Mouse (Mus musculus): Measurements from ENCODE around the gene Eef1akmt3. TPM values are rescaled to one million over a fixed set of nuclear protein-coding genes. Genes with fewer than 3 reads are reported as not detected.

The Eef1akmt3 gene
- polyA plus RNA-seq, 1 experiment from 2014 or later: 0.12 TPM

- Histone ChIP-seq H3K36me3 (peaks cover 19% of the 10 kb centered on the region), H3K9me3 (no peaks in the 10 kb centered on the region), H3K27me3 (no peaks in the 10 kb centered on the region), H3K4me1 (replicated peaks) (no peaks in the 10 kb centered on the region), H3K9ac (no peak overlapping the region), H3K4me3 (no peak overlapping the region), H3K4me2 (no peak overlapping the region), H3K27ac (no peak overlapping the region)
- 89% methylated on average over 8 of the region's 8 CpGs for WGBS
- no peak for ATAC-seq (ENCODE audit: low FRiP score)
These were observed 38.0 kb downstream of the Eef1akmt3 start for GRCm38 (mm10) chr10:127003334-127003733.

GRCm38 (mm10) chr10:127002765-127003164, 38.5 kb downstream of the Eef1akmt3 start:
- WGBS: 95% methylated on average over 5 of the region's 5 CpGs
- Histone ChIP-seq H3K9ac (no peak overlapping the region), H3K4me2 (no peak overlapping the region), H3K4me1 (replicated peaks) (no peaks in the 10 kb centered on the region), H3K36me3 (peaks cover 24% of the 10 kb centered on the region), H3K9me3 (no peaks in the 10 kb centered on the region), H3K4me3 (no peak overlapping the region), H3K27ac (no peak overlapping the region), H3K27me3 (no peaks in the 10 kb centered on the region)
- ATAC-seq (ENCODE audit: low FRiP score): no peak

GRCm38 (mm10) chr10:127002056-127002455, 39.3 kb downstream of the Eef1akmt3 start:
- Histone ChIP-seq H3K4me3 (no peak overlapping the region), H3K36me3 (peaks cover 31% of the 10 kb centered on the region), H3K4me1 (replicated peaks) (no peaks in the 10 kb centered on the region), H3K27ac (no peak overlapping the region), H3K27me3 (no peaks in the 10 kb centered on the region), H3K9me3 (no peaks in the 10 kb centered on the region), H3K4me2 (no peak overlapping the region), H3K9ac (no peak overlapping the region)
- 67% methylated on average over 1 of the region's 1 CpGs for WGBS
- ATAC-seq (ENCODE audit: low FRiP score): no peak

GRCm38 (mm10) chr10:127001297-127001696, 40.0 kb downstream of the Eef1akmt3 start:
- no peak for ATAC-seq (ENCODE audit: low FRiP score)
- H3K4me1 ChIP-seq (replicated peaks): no peaks in the 10 kb centered on the region
- H3K4me3 ChIP-seq: no peak overlapping the region
- H3K36me3 ChIP-seq: peaks cover 32% of the 10 kb centered on the region
- no peak overlapping the region for H3K4me2 ChIP-seq
- no peaks in the 10 kb centered on the region for H3K9me3 ChIP-seq
- H3K27me3 ChIP-seq: no peaks in the 10 kb centered on the region
- WGBS: 91% methylated on average over 9 of the region's 9 CpGs
- H3K27ac ChIP-seq: no peak overlapping the region
- H3K9ac ChIP-seq: no peak overlapping the region

GRCm38 (mm10) chr10:127000529-127000928, 40.8 kb downstream of the Eef1akmt3 start, which contains the start of gene Avil:
Gene Avil (plus strand): TSS chr10:127000709.
- ATAC-seq (ENCODE audit: low FRiP score): no peak
- H3K27ac ChIP-seq: no peak within 1 kb of the TSS
- H3K36me3 ChIP-seq: peaks cover 40% of the 10 kb centered on the region
- H3K27me3 ChIP-seq: no peaks in the 10 kb centered on the region
- H3K9ac ChIP-seq: no peak within 1 kb of the TSS
- WGBS: 88% methylated on average over 5 of the region's 5 CpGs
- H3K4me3 ChIP-seq: no peak within 1 kb of the TSS
- H3K4me1 ChIP-seq (replicated peaks): no peaks in the 10 kb centered on the region
- no peaks in the 10 kb centered on the region for H3K9me3 ChIP-seq
- H3K4me2 ChIP-seq: no peak within 1 kb of the TSS

- Histone ChIP-seq H3K9ac (no peak overlapping the region), H3K4me3 (no peak overlapping the region), H3K27me3 (no peaks in the 10 kb centered on the region), H3K4me1 (replicated peaks) (no peaks in the 10 kb centered on the region), H3K9me3 (no peaks in the 10 kb centered on the region), H3K36me3 (peaks cover 70% of the 10 kb centered on the region), H3K4me2 (no peak overlapping the region), H3K27ac (no peak overlapping the region)
- no peak for ATAC-seq (ENCODE audit: low FRiP score)
- 82% methylated on average over 13 of the region's 13 CpGs for WGBS
These were observed 43.8 kb downstream of the Eef1akmt3 start for GRCm38 (mm10) chr10:126997340-126998113.

GRCm38 (mm10) chr10:126993621-126994020, 47.7 kb downstream of the Eef1akmt3 start:
- peaks cover 21% of the 10 kb centered on the region for H3K4me1 ChIP-seq (replicated peaks)
- no peaks in the 10 kb centered on the region for H3K9me3 ChIP-seq
- H3K4me2 ChIP-seq: no peak overlapping the region
- no peaks in the 10 kb centered on the region for H3K27me3 ChIP-seq
- H3K27ac ChIP-seq: no peak overlapping the region
- ATAC-seq (ENCODE audit: low FRiP score): no peak
- 92% methylated on average over 3 of the region's 3 CpGs for WGBS
- H3K4me3 ChIP-seq: no peak overlapping the region
- H3K9ac ChIP-seq: no peak overlapping the region
- peaks cover 64% of the 10 kb centered on the region for H3K36me3 ChIP-seq

- no peaks in the 10 kb centered on the region for H3K9me3 ChIP-seq
- H3K27ac ChIP-seq: no peak overlapping the region
- no peak overlapping the region for H3K4me3 ChIP-seq
- no peaks in the 10 kb centered on the region for H3K27me3 ChIP-seq
- H3K4me1 ChIP-seq (replicated peaks): peaks cover 40% of the 10 kb centered on the region
- no peak for ATAC-seq (ENCODE audit: low FRiP score)
- H3K4me2 ChIP-seq: no peak overlapping the region
- peaks cover 49% of the 10 kb centered on the region for H3K36me3 ChIP-seq
- 68% methylated on average over 3 of the region's 3 CpGs for WGBS
- H3K9ac ChIP-seq: no peak overlapping the region
These were observed 49.6 kb downstream of the Eef1akmt3 start for GRCm38 (mm10) chr10:126991676-126992075.

GRCm38 (mm10) chr10:126990313-126991056, 50.8 kb downstream of the Eef1akmt3 start:
- Histone ChIP-seq H3K27ac (peak overlapping the region; percentile 30; the same call in 1 of the 2 replicates), H3K4me1 (replicated peaks) (peaks cover 52% of the 10 kb centered on the region), H3K9ac (peak overlapping the region; percentile 19; the same call in 1 of the 2 replicates), H3K9me3 (no peaks in the 10 kb centered on the region), H3K4me2 (no peak overlapping the region), H3K4me3 (no peak overlapping the region), H3K36me3 (peaks cover 40% of the 10 kb centered on the region), H3K27me3 (no peaks in the 10 kb centered on the region)
- ATAC-seq (ENCODE audit: low FRiP score): peak; percentile 68
- 67% methylated on average over 7 of the region's 7 CpGs for WGBS

GRCm38 (mm10) chr10:126988513-126989165, 52.7 kb downstream of the Eef1akmt3 start:
- H3K4me1 ChIP-seq (replicated peaks): peaks cover 69% of the 10 kb centered on the region
- no peaks in the 10 kb centered on the region for H3K9me3 ChIP-seq
- peaks cover 21% of the 10 kb centered on the region for H3K36me3 ChIP-seq
- 78% methylated on average over 5 of the region's 5 CpGs for WGBS
- no peaks in the 10 kb centered on the region for H3K27me3 ChIP-seq
- no peak overlapping the region for H3K27ac ChIP-seq
- no peak for ATAC-seq (ENCODE audit: low FRiP score)
- H3K9ac ChIP-seq: 0 out of 2 replicates have a peak overlapping the region, but pooled peaks have one; percentile 29
- H3K4me2 ChIP-seq: no peak overlapping the region
- no peak overlapping the region for H3K4me3 ChIP-seq

- Histone ChIP-seq H3K4me1 (replicated peaks) (peaks cover 81% of the 10 kb centered on the region), H3K4me3 (no peak overlapping the region), H3K36me3 (peaks cover 9% of the 10 kb centered on the region), H3K27ac (peak overlapping the region; percentile 65; the same call in 1 of the 2 replicates), H3K9me3 (no peaks in the 10 kb centered on the region), H3K9ac (peak overlapping the region; percentile 49; the same call in 1 of the 2 replicates), H3K27me3 (no peaks in the 10 kb centered on the region), H3K4me2 (no peak overlapping the region)
- WGBS: 65% methylated on average over 8 of the region's 8 CpGs
- no peak for ATAC-seq (ENCODE audit: low FRiP score)
These were observed 53.9 kb downstream of the Eef1akmt3 start for GRCm38 (mm10) chr10:126987183-126988118.

Data from hindbrain, embryonic 13.5 days (tissue).